Comparison of ENCODE assay signal across 19 mouse cellular contexts in the genomic region with DNA sequence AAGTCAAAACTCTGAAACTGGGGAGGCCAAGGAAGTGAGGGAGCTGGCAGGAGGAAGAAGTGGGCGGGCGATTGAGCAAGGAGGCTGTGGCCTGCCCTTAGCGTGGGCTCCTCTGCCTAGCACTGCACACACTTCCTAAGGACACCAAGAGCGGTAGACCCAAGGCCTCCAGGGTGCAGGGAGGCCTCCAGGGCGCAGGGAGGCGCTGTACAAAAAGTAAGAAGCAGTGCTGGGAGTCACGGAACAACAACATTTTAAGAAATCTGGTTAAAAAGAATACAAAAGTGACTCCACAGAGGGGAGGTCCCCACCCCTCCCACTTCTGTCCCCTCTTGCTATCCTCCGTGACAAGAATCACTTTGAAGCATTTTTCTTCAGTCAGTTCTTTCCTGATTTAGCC.
A peak's percentile ranks its signal among the peaks of the same experiment; 100 is the strongest.
DNase-seq lines count a peak whose midpoint lies in the region; TF ChIP-seq lines count a peak whose summit lies in the region.
"Had no signal": no experiment of that assay in that cellular context is flagged by ENCODE, and none has a peak within 500 bp of the region (broad histone marks: within the 10 kb centered on the region; RNA-seq: fewer than 3 reads in every experiment).

No protein-coding gene starts in this region.

- peak; percentile 71 for DNase-seq in heart, adult 11 months
- DNase-seq in heart, adult 9 months (ENCODE audit: low spot score in 2 of 2), result no peak
- DNase-seq in testis, postnatal 10 days (ENCODE audit: low spot score), result no peak
- no peak for DNase-seq in kidney, postnatal 36 days
- no peak for DNase-seq in kidney, postnatal 14 days
- DNase-seq: adrenal gland, postnatal 14 days; B cell, adult 2 months; cerebellum, adult 18-20 months; cerebellum, adult 9-11 months; cerebellum, postnatal 36 days; gastrocnemius, postnatal 36 days; heart, adult 2 months had no signal

- WGBS in bone marrow, adult 2 months, result 72% methylated on average over 8 of the region's 8 CpGs

- no peak overlapping the region for H3K27ac ChIP-seq in testis, adult 2 months (ENCODE audit: control insufficient read depth, insufficient read depth, low read depth, low read length)
- H3K27ac ChIP-seq in bone marrow, adult 2 months (ENCODE audit: control insufficient read depth, insufficient read depth, low read depth, low read length, poor library complexity), result peak overlapping the region; percentile 51; the same call in 1 of the 2 replicates
- H3K27ac ChIP-seq: embryonic facial prominence, embryonic 13.5 days; forebrain, embryonic 13.5 days; heart, adult 2 months; hindbrain, embryonic 10.5 days; hindbrain, embryonic 14.5 days had no signal

- peak; percentile 68; the same call in 1 of the 2 replicates for TF ChIP-seq CTCF in testis, adult 2 months (IDR thresholded peaks at IDR 0.05; ENCODE audit: control insufficient read depth, insufficient read depth, insufficient replicate concordance, low read depth, low read length)
- TF ChIP-seq CTCF in bone marrow, adult 2 months (IDR thresholded peaks at IDR 0.05; ENCODE audit: control insufficient read depth, insufficient read depth, low read length), result no peak

- H3K36me3 ChIP-seq in testis, adult 2 months (ENCODE audit: control insufficient read depth, insufficient read depth, low read length), result no peaks in the 10 kb centered on the region
- H3K36me3 ChIP-seq: embryonic facial prominence, embryonic 13.5 days; heart, embryonic 12.5 days; hindbrain, embryonic 10.5 days had no signal

- H3K4me1 ChIP-seq in testis, adult 2 months (ENCODE audit: control insufficient read depth, insufficient read depth, low read length), result no peaks in the 10 kb centered on the region; the same call in 1 of the 2 replicates
- no peaks in the 10 kb centered on the region; the same call in 1 of the 2 replicates for H3K4me1 ChIP-seq in bone marrow, adult 2 months (ENCODE audit: control insufficient read depth, insufficient read depth, low read length)
- H3K4me1 ChIP-seq: embryonic facial prominence, embryonic 13.5 days; forebrain, embryonic 13.5 days; heart, embryonic 12.5 days; hindbrain, embryonic 10.5 days had no signal

- no peak overlapping the region for H3K4me3 ChIP-seq in testis, adult 2 months (ENCODE audit: control insufficient read depth, low read depth, low read length)
- no peak overlapping the region for H3K4me3 ChIP-seq in bone marrow, adult 2 months (replicated peaks; ENCODE audit: control insufficient read depth, low read depth, low read length)
- H3K4me3 ChIP-seq: embryonic facial prominence, embryonic 13.5 days; forebrain, embryonic 13.5 days; heart, adult 2 months; heart, embryonic 12.5 days; hindbrain, embryonic 10.5 days had no signal

- no peaks in the 10 kb centered on the region for H3K27me3 ChIP-seq in testis, adult 2 months (ENCODE audit: control insufficient read depth, insufficient read depth, low read length)
- H3K27me3 ChIP-seq: embryonic facial prominence, embryonic 13.5 days; forebrain, embryonic 13.5 days; heart, embryonic 12.5 days had no signal

- no peak for TF ChIP-seq POLR2A in testis, adult 2 months (IDR thresholded peaks at IDR 0.05; ENCODE audit: control insufficient read depth, low read depth, low read length)
- no peak for TF ChIP-seq POLR2A in bone marrow, adult 2 months (IDR thresholded peaks at IDR 0.05; ENCODE audit: borderline replicate concordance, control insufficient read depth, low read depth, low read length)
